Mouse (Mus musculus): ENCODE measurements at regions not wholly inside any gene's neighbourhood (a gene's known extent, or its start where the extent isn't known, plus 50 kb on each side); places are given as distances from the start of the nearest gene placed in this dataset.

DNA sequence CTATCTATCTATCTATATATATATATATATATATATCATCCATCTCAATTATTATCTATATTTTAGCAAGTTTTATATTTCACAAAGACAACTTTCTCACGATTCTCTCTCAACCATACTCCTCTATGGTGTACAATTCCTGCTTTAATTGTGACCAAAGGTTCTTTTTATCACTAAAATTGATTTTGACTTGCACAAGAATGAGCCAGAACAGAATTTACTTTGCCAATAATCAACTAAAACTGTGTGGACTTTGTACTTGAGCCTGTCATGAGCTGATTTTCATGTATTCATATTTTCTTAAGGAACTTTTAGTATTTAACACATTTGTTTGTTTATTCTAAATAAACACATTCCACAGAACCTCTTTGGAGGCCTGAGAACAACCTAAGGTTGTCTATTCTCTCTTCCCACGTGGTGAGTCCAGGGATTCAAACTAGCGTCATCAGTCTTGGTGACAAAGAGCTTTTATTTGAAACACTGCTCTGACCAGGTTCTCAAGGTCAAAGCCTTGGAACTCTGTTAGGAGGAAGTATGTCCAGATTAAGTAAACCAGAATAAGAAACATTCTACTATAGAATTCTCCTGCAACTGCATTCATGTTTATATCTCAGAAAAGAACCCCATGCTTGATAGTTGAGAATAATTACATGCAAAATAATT is 207.7 kb downstream of the Gm11146 start:
- DNase-seq = peak; percentile 53

GRCm38 (mm10) chr16:77393470-77393869 is 208.4 kb downstream of the Gm11146 start:
- DNase-seq = no peak

DNA sequence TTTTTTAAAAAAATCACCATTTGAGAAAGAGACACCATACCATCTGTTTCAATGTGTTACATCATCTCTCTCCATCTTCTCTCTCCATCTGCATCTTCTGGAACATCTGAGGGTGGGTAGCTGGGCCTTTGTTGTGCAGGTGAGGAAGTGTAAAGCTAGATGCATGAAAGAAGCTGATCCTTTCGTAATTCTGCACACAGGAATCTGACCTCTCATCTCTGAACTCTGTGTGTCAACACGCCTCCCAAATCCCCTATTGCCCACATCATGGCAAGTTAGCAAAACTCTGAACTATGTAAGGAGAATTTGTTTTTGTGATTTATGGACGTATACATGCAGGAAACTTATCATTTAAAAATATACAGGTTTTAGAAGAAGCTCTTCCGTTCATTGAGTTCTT is 209.7 kb downstream of the Gm11146 start:
- no peak for DNase-seq

DNA sequence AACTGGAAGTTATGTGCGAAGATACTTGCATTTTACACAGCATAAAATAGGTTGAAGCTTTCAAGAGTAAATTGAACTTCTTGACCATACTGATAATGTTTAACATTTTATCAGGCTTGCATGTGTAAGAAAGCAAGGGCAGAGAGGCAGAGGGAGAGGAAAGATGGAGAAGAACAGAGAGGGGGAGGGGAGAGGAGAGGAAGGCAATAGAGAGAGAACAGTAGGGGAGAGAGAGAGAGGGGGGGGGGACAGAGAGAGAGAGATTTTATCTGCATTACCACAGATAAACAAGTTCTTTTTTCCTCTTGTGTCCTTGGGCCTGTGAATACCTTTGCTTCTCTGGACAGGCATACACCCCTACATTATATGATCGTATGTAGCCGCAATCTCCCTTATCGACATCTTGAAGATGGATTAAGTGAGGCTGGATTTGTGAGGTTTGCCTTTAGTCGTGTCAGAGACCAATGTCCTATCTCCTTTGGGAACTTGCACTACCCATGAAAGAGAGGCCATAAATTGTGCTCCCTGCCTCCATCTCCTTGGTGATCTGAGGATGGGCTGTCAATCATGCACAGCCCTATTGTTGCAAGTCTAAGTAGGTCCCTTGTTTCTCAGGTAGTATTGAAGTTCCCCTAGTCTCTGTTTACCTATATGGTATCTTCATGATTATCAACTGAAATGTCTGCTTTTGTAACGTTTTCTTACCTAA is 217.7 kb downstream of the Gm11146 start:
- no peak for DNase-seq

DNA sequence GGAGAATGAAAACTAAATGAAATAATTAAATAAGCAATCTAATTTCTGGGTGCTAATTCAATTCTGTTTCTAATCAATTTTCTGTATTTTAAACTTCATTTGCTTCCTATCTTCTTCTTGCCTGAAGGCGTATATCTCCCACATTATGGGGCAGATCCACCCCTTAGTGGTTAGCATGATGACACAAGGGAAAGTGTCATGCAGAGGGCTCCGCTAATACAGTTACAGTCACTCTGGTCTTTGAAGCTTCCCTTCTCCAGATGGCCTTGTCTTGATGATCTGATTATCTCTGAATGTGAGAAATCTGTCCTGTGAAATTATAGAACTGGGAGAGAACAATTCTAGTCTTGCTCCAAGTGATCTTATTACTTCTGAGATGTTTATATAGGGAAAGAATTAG is 219.1 kb downstream of the Gm11146 start:
- no peak for DNase-seq

- DNase-seq = no peak
Measured at GRCm38 (mm10) chr16:77372768-77373167, 229.1 kb downstream of the Gm11146 start.

DNA sequence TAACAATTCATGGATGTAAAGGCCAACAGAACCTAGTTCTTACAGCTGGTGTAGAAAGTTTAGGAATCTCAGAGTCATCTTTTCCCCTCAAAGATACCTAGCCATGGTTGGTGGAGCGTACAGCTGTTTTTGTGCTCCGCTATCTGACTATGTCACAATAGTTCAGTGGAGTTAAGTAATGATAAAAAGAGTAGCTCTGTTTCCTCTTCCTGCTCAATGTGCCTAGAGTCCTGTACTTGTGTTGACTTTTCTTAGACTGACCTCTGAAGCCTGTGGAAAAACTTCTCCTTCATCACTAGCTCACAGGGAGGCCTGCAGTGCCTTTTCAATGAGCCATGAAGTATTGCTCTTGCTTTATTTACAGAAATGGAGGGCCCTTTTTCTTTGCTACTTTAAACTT is 232.1 kb downstream of the Gm11146 start:
- DNase-seq = no peak

DNA sequence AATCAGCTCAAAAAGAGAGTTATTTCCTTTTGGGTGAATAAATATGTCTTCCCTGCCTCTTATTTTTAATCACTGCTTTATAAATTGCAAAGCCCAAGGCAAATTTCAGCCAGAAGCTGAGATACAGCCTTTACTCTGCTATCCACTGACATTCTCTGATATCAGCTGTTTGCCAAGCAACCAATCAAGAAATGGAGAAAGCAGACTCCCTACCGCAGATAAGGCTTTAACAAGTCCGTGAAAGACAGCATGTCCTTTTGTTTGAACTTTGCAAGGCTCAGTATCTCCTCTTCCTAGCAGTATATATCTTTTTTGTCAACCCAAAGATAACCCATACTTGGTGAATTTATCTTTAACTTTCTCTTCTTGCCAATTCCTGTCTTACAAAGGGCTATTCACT is 236.6 kb downstream of the Gm11146 start:
- DNase-seq = no peak

DNA sequence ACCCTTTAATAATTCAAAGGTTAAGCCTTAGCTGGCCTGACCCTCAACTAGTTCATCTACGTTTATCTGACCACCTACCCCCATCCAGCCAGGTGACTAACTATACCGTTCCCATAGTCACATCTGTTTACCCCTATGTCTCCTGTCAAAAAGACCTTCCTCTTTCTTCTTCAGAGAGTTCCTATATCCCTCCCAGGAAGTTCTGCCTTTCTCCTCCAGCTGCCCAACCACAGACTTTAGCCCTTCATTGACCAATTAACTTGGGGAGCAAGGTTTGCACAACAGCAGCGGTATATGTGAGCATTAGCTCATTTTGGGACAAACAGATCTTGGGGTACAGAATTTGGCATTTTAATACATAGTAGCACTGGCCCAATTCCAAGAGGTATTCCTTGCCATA is 237.5 kb downstream of the Gm11146 start:
- DNase-seq = no peak

DNA sequence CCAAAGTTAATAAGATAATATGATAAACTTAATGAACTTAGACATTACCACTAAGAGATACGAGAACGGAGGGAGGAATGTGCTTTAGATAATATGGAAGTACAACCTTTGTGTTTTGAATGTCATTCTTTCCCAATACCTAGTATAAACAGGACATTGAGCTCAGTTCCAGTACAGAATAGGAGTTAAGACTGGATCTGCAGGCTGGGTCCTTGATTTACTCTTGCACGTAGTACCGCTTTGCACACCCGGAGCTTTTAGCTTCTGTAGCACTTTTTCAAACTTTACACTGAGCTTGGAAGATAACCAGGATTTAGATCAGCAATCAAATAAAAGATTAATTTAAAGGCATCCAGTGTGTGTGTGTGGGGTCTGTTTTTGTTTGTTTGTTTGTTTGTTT is 242.7 kb downstream of the Gm11146 start:
- no peak for DNase-seq

GRCm38 (mm10) chr16:77355260-77355659 is 246.6 kb downstream of the Gm11146 start:
- no peak for DNase-seq

DNA sequence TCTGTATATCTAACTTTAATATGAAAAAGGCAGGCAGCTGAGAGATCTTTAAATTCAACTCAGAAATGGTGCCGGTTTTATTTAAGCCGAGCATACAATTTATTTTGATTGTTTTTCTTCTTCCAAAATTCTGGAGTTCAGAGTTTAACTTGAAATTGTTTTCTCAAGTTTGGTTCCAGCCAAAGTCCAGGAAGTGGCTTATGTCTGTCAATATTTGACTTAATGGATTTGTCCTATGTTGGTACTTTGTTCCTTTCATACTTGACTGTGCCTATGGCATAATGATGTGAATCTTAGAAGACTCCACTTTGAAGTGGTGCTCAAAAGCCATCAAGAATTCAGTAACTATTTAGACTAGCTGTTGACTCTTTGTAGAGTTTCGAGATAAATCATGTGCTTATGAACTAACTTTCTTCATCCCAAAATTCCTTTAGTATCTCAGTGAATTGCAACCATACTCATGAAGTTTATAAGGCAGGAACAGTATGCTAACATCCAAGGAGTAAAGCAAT is 247.6 kb downstream of the Gm11146 start:
- DNase-seq = peak; percentile 69

- DNase-seq = peak; percentile 38
Measured at GRCm38 (mm10) chr16:77346128-77346527, 255.8 kb downstream of the Gm11146 start.

DNA sequence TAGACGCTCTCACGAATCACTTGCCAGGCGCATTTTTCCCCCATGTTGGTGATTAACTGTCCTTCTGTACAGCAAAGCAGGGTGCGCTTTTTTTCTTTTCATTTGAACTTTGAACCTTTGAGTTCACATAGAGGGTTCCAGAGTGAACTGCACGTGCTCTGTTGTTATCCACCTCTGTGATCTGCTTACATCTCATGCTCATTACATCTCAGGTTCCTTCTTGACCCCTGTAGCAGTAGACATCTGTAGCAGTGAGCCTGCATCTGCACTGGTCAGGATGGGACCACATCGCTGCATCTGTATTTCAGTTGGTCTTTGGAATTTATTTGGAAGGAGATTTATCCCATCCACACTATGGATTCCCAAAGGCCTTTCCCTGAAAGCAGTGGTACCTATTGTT is 269.6 kb downstream of the Gm11146 start:
- peak; percentile 50 for DNase-seq

- DNase-seq = peak; percentile 84
Measured at GRCm38 (mm10) chr16:77330996-77331395, 270.9 kb downstream of the Gm11146 start.

- DNase-seq = peak; percentile 51
Measured at GRCm38 (mm10) chr16:77329711-77330530, 272.0 kb downstream of the Gm11146 start.

GRCm38 (mm10) chr16:77329160-77329691 is 272.7 kb downstream of the Gm11146 start:
- DNase-seq = peak; percentile 78

GRCm38 (mm10) chr16:77328628-77329159 is 273.2 kb downstream of the Gm11146 start:
- DNase-seq = no peak

GRCm38 (mm10) chr16:77328049-77328448 is 273.8 kb downstream of the Gm11146 start:
- DNase-seq = no peak

GRCm38 (mm10) chr16:77322338-77322737 is 279.6 kb downstream of the Gm11146 start:
- DNase-seq = peak; percentile 16

GRCm38 (mm10) chr16:77318150-77318549 is 283.7 kb downstream of the Gm11146 start:
- no peak for DNase-seq

DNA sequence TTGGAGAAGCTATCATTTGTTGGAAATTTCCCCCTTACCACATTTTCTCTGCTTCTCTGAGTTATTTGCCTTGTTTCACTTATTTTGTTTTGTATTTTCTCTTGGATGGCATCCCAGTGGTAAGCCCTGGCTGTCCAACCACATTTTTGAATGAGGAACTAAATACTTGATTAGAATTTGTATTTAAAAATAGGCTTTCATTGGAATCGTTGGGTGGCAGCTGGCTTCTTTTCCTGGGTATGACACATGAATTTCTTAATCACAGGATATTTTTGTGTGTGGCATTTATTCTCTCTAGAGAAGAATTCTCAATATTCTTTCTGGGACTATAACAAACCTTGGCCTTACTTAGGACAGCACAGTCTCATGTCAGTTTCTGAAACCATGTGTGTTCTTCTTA is 286.5 kb downstream of the Gm11146 start:
- DNase-seq = no peak

GRCm38 (mm10) chr16:77313195-77313594 is 288.7 kb downstream of the Gm11146 start:
- no peak for DNase-seq
